Mouse (Mus musculus): ENCODE data around the gene Gm8122. TPM values are rescaled to one million over a fixed set of nuclear protein-coding genes. Genes with fewer than 3 reads are reported as not detected.
"Not testable (repeated sequence)": the region's sequence is repeated elsewhere in the genome, so short reads cannot be mapped to it uniquely, and the experiment has no call there.

The Gm8122 gene
- polyA plus RNA-seq, 1 experiment from 2014 or later: not detected

DNA sequence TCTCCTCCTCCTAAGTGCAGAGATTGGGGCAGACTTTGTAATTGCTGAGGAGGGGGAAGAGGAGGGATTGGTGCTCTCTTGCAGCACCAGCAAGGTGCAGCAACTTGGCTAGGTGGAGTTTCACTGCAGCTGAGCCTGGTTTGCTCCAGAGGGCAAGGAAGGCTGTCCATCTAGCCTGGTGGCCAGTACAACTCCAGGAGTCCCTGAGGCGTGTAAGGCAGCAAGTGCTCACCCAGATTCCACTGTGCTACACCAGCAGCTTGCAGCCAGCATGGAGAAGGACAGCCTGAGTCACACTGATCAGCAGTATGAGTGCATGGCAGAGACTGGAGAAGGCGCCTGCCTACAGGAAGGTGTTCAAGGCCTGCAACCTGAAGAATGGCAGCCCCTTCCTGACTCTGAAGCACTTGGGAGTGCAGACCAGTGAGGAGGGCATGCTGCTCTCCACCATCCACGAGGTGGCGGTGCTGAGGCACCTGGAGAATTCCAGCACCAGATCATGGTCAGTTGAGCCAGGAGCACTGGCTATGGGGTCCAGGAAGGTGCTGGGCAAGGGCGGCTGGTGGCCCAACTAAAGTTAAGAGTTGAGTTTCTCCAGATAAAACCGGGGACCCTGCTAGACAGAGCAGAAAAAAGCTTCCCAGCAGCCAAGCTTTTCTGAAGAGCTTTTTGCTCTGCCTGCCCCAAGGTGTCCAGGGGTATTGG, 15.6 kb upstream of the Gm8122 start:
- ATAC-seq (ENCODE audit: extremely low read depth, insufficient number of reproducible peaks, low FRiP score, low TSS enrichment); H3K36me3 ChIP-seq; H3K4me3 ChIP-seq; H3K4me2 ChIP-seq; H3K27ac ChIP-seq (replicated peaks); H3K4me1 ChIP-seq; H3K9me3 ChIP-seq; H3K27me3 ChIP-seq (replicated peaks); H3K9ac ChIP-seq: not testable (repeated sequence)
- 15% methylated on average over 5 of the region's 6 CpGs for WGBS

DNA sequence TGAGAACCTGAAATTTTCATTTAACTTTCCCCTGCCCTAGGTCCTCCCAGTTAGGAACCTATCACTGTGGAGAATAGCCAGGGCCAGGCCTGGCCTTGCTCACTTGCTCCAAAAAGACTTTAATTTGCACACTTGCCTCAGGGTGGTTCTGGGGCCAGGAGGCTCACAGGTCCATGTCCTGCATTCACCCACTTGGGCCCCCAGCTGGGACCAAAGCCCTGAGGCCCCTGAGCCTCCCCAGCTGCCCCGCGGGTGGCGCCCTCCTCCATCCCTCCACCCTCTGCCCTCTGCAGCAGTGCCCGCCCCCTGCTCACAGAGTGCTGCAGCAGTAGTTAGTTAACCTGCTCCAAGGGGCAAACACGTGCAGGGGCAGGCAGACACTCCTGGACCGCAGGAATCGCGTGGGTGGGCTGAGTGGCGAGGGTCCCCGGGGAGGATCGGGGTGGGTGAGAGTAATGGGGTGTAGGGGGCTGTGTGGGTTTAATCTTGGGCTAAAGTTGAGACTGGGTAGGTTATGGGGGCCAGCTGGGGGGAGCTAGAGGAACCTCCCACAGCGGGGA, 14.6 kb upstream of the Gm8122 start:
- not testable (repeated sequence) for H3K9ac ChIP-seq; ATAC-seq (ENCODE audit: extremely low read depth, insufficient number of reproducible peaks, low FRiP score, low TSS enrichment)
- 25% methylated on average over 9 of the region's 12 CpGs for WGBS

GRCm38 (mm10) chr14:43237769-43238168, 2.7 kb upstream of the Gm8122 start:
- H3K27ac ChIP-seq (replicated peaks); H3K36me3 ChIP-seq; H3K27me3 ChIP-seq (replicated peaks); H3K4me1 ChIP-seq; ATAC-seq (ENCODE audit: extremely low read depth, insufficient number of reproducible peaks, low FRiP score, low TSS enrichment); H3K9ac ChIP-seq; H3K4me2 ChIP-seq; H3K9me3 ChIP-seq; H3K4me3 ChIP-seq: not testable (repeated sequence)

More for the DNA sequence above, 14.6 kb upstream of the Gm8122 start:
- H3K36me3 ChIP-seq; H3K4me3 ChIP-seq; H3K4me1 ChIP-seq; H3K27ac ChIP-seq (replicated peaks); H3K9me3 ChIP-seq; H3K4me2 ChIP-seq; H3K27me3 ChIP-seq (replicated peaks): not testable (repeated sequence)

Other genes starting within 250 kb of the Gm8122 start
- gene Gm8082, start 241.7 kb downstream of the Gm8122 start, polyA plus RNA-seq (2015; fragmentation: Nextera tagmentation; extraction: Ambion mirVana): not detected in 2 replicates
- not detected in 2 replicates for gene Gm10376, start 219.7 kb downstream of the Gm8122 start, polyA plus RNA-seq (2015; fragmentation: Nextera tagmentation; extraction: Ambion mirVana)
- 0.10 TPM in 1 of 2 replicates, not detected in the other for gene Gm8094, start 158.7 kb downstream of the Gm8122 start, polyA plus RNA-seq (2015; fragmentation: Nextera tagmentation; extraction: Ambion mirVana)
- 0.19 and 0.22 TPM in 2 replicates for gene Gm8104, start 134.7 kb downstream of the Gm8122 start, polyA plus RNA-seq (2015; fragmentation: Nextera tagmentation; extraction: Ambion mirVana)
- not detected in 2 replicates for gene Gm7233, start 55.4 kb downstream of the Gm8122 start, polyA plus RNA-seq (2015; fragmentation: Nextera tagmentation; extraction: Ambion mirVana)
- not detected in 2 replicates for gene Gm8126, start 23.3 kb upstream of the Gm8122 start, polyA plus RNA-seq (2015; fragmentation: Nextera tagmentation; extraction: Ambion mirVana)
- not detected in 2 replicates for gene Gm9732, start 39.7 kb upstream of the Gm8122 start, polyA plus RNA-seq (2015; fragmentation: Nextera tagmentation; extraction: Ambion mirVana)
- gene Gm8127, start 58.5 kb upstream of the Gm8122 start, polyA plus RNA-seq (2015; fragmentation: Nextera tagmentation; extraction: Ambion mirVana): not detected in 2 replicates
- not detected in 2 replicates for gene 1700001F09Rik, start 112.5 kb upstream of the Gm8122 start, polyA plus RNA-seq (2015; fragmentation: Nextera tagmentation; extraction: Ambion mirVana)
- not detected in 2 replicates for gene Gm8138, start 181.0 kb upstream of the Gm8122 start, polyA plus RNA-seq (2015; fragmentation: Nextera tagmentation; extraction: Ambion mirVana)